Mouse (Mus musculus): ENCODE data around the gene C2cd5.
"Not testable (repeated sequence)": the region's sequence is repeated elsewhere in the genome, so short reads cannot be mapped to it uniquely, and the experiment has no call there.

The C2cd5 gene

GRCm38 (mm10) chr6:143020146-143020545 is 79.8 kb downstream of the C2cd5 start:
- no peak for DNase-seq (ENCODE audit: low spot score)

- DNase-seq (ENCODE audit: low spot score), result no peak
Measured at GRCm38 (mm10) chr6:143012513-143013215, 87.3 kb downstream of the C2cd5 start.

- DNase-seq (ENCODE audit: low spot score), result no peak
Measured at GRCm38 (mm10) chr6:143008865-143009264, 91.1 kb downstream of the C2cd5 start.

GRCm38 (mm10) chr6:143005209-143005608 is 94.7 kb downstream of the C2cd5 start:
- DNase-seq (ENCODE audit: low spot score), result not testable (repeated sequence)

GRCm38 (mm10) chr6:143004801-143005200 is 95.1 kb downstream of the C2cd5 start:
- no peak for DNase-seq (ENCODE audit: low spot score)

- no peak for DNase-seq (ENCODE audit: low spot score)
Measured at GRCm38 (mm10) chr6:142998221-142998999, 101.5 kb downstream of the C2cd5 start.

GRCm38 (mm10) chr6:142996887-142997286 is 103.1 kb downstream of the C2cd5 start:
- no peak for DNase-seq (ENCODE audit: low spot score)

GRCm38 (mm10) chr6:142995567-142995966 is 104.4 kb downstream of the C2cd5 start:
- DNase-seq (ENCODE audit: low spot score), result no peak

- no peak for DNase-seq (ENCODE audit: low spot score)
Measured at GRCm38 (mm10) chr6:142994821-142995220, 105.1 kb downstream of the C2cd5 start.

- no peak for DNase-seq (ENCODE audit: low spot score)
Measured at GRCm38 (mm10) chr6:142993705-142994698, 105.9 kb downstream of the C2cd5 start.

- no peak for DNase-seq (ENCODE audit: low spot score)
Measured at GRCm38 (mm10) chr6:142992971-142993370, 107.0 kb downstream of the C2cd5 start.

GRCm38 (mm10) chr6:142992099-142992498 is 107.8 kb downstream of the C2cd5 start:
- no peak for DNase-seq (ENCODE audit: low spot score)

- no peak for DNase-seq (ENCODE audit: low spot score)
Measured at GRCm38 (mm10) chr6:142991391-142992059, 108.4 kb downstream of the C2cd5 start.

- no peak for DNase-seq (ENCODE audit: low spot score)
Measured at GRCm38 (mm10) chr6:142990516-142990915, 109.4 kb downstream of the C2cd5 start.

GRCm38 (mm10) chr6:142989495-142989894 is 110.4 kb downstream of the C2cd5 start:
- no peak for DNase-seq (ENCODE audit: low spot score)

- DNase-seq (ENCODE audit: low spot score), result peak; percentile 42
Measured at GRCm38 (mm10) chr6:142988753-142989152, 111.2 kb downstream of the C2cd5 start.

- DNase-seq (ENCODE audit: low spot score), result no peak
Measured at GRCm38 (mm10) chr6:142988231-142988630, 111.7 kb downstream of the C2cd5 start.

GRCm38 (mm10) chr6:142987616-142988015 is 112.3 kb downstream of the C2cd5 start:
- DNase-seq (ENCODE audit: low spot score), result no peak

GRCm38 (mm10) chr6:142986706-142987105 is 113.2 kb downstream of the C2cd5 start:
- not testable (repeated sequence) for DNase-seq (ENCODE audit: low spot score)

- DNase-seq (ENCODE audit: low spot score), result not testable (repeated sequence)
Measured at GRCm38 (mm10) chr6:142985561-142986238, 114.2 kb downstream of the C2cd5 start.
